Mouse (Mus musculus) stomach, postnatal 0 days (tissue): ENCODE results near the gene Pax9. TPM values are rescaled to one million over a fixed set of nuclear protein-coding genes. Genes with fewer than 3 reads are reported as not detected.
A peak's percentile ranks its signal among the peaks of the same experiment; 100 is the strongest.

Experiments used
- ATAC-seq: fragments of 200-750 bp; cut with Nextera tagmentation; 2 replicates; pipeline ENCODE4 v1.8.0; 2017; ENCODE audit not compliant: low FRiP score, low TSS enrichment
- DNase-seq: peaks from one replicate; pipeline ENCODE4 v3.0.0-alpha.2; 2016; ENCODE audit warnings: low spot score
- H3K27ac ChIP-seq: fragments of 300-500 bp; sonication (generic); replicated peaks from 2 replicates; pipeline ENCODE4 v1.5.1; 2014; ENCODE audit warnings: mild to moderate bottlenecking, control low read depth
- H3K27me3 ChIP-seq: fragments of 300-500 bp; sonication (generic); 2 replicates; pipeline ENCODE4 v1.6.1; 2014; ENCODE audit warnings: low read length; ENCODE audit not compliant: control insufficient read depth, insufficient read depth
- H3K36me3 ChIP-seq: fragments of 300-500 bp; sonication (generic); 2 replicates; pipeline ENCODE4 v1.6.1; 2014; ENCODE audit warnings: low read length, mixed read lengths; ENCODE audit not compliant: control insufficient read depth, insufficient read depth
- H3K4me1 ChIP-seq: fragments of 300-500 bp; sonication (generic); replicated peaks from 2 replicates; pipeline ENCODE4 v1.6.1; 2014; ENCODE audit warnings: antibody characterized with exemption; ENCODE audit not compliant: control insufficient read depth, insufficient read depth
- H3K4me2 ChIP-seq: fragments of 300-500 bp; sonication (generic); replicated peaks from 2 replicates; pipeline ENCODE4 v1.6.1; 2014; ENCODE audit warnings: low read depth, mild to moderate bottlenecking, control low read depth, moderate library complexity
- H3K4me3 ChIP-seq: fragments of 300-500 bp; sonication (generic); 2 replicates; pipeline ENCODE4 v1.5.1; 2014; ENCODE audit warnings: low read depth, low read length, control low read depth
- H3K9ac ChIP-seq: fragments of 300-500 bp; sonication (generic); 2 replicates; pipeline ENCODE4 v1.6.1; 2014; ENCODE audit warnings: mild to moderate bottlenecking, low read length, control low read depth, mixed read lengths
- H3K9me3 ChIP-seq: fragments of 300-500 bp; sonication (generic); 2 replicates; pipeline ENCODE4 v1.6.1; 2016; ENCODE audit warnings: low read length; ENCODE audit not compliant: control insufficient read depth
- CTCF ChIP-seq: IDR thresholded peaks from 2 replicates; pipeline ENCODE4 v1.5.1; 2016; ENCODE audit warnings: antibody characterized with exemption, low read depth, mild to moderate bottlenecking, moderate library complexity
- EP300 ChIP-seq: optimal IDR thresholded peaks from 2 replicates; pipeline ENCODE3; 2016; ENCODE audit warnings: antibody characterized with exemption
- WGBS: fragments of 180-500 bp; shearing (Covaris S2); extraction: QIAGEN DNeasy Blood & Tissue Kit; methylation state at CpG from one replicate; pipeline ENCODE4 v1.1.7; 2014; 5-methylcytosine and 5-hydroxymethylcytosine counted together
- polyA plus RNA-seq: library from polyadenylated mRNA; unstranded; fragments of >200 nt; fragmentation: Nextera tagmentation; extraction: Ambion mirVana; gene quantifications from 2 replicates; pipeline ENCODE4 v1.2.1, GENCODE M21; 2015

Pax9 gene
- polyA plus RNA-seq, 1 experiment from 2014 or later: 1.0 TPM

DNA sequence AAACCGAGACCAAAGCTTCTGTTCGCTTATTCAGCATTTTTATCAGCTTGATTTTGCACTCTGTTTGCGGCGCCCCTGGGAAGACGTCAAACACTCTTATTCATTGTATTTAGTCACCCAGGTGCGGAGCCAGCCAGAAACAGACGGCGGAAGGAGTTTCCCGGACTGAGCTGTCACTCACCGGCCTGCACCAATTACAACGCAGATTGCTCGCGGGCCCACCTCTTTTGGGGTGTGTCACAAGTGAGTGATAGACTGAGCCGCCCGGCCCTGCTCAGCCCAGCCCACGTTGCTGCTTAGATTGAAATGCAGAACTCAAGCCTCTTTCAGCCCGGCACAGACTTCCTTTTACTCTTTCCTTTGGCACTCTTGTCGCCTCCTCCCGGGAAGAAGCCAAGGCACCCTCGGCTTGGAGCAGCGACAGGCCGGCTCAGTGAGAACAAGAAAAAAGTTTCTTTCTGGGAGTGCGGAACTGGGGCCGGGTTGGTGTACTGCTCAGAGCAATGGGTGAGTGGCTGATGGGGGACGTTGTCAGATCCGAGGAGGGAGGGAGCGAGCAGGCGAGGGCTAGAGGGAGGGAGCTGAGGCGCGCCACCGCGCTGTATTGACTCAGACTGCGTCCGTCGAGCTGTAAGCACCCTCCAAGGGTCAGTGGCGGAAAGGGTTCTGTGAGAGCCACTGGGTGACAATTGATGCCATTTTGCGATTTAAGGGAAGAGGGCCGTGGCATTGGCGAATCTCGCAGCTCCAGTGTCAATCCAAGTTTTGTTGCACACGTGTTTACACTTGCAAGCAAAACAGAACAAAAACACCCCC, 4.0 kb downstream of the Pax9 start:
- H3K27me3 ChIP-seq: peaks cover 42% of the 10 kb centered on the region
- H3K4me1 ChIP-seq: no peaks in the 10 kb centered on the region
- under 1% methylated on average over 41 of the region's 41 CpGs for WGBS
- DNase-seq: peak; percentile 92
- no peaks in the 10 kb centered on the region for H3K36me3 ChIP-seq
- ATAC-seq: peak; percentile 98
- H3K9ac ChIP-seq: no peak overlapping the region
- no peaks in the 10 kb centered on the region for H3K9me3 ChIP-seq
- H3K27ac ChIP-seq: peak overlapping the region; percentile 30; the same call in 1 of the 2 replicates
- H3K4me2 ChIP-seq: peak overlapping the region; percentile 56
- TF ChIP-seq EP300: no peak
- TF ChIP-seq CTCF: no peak
- peak overlapping the region; percentile 36 for H3K4me3 ChIP-seq

DNA sequence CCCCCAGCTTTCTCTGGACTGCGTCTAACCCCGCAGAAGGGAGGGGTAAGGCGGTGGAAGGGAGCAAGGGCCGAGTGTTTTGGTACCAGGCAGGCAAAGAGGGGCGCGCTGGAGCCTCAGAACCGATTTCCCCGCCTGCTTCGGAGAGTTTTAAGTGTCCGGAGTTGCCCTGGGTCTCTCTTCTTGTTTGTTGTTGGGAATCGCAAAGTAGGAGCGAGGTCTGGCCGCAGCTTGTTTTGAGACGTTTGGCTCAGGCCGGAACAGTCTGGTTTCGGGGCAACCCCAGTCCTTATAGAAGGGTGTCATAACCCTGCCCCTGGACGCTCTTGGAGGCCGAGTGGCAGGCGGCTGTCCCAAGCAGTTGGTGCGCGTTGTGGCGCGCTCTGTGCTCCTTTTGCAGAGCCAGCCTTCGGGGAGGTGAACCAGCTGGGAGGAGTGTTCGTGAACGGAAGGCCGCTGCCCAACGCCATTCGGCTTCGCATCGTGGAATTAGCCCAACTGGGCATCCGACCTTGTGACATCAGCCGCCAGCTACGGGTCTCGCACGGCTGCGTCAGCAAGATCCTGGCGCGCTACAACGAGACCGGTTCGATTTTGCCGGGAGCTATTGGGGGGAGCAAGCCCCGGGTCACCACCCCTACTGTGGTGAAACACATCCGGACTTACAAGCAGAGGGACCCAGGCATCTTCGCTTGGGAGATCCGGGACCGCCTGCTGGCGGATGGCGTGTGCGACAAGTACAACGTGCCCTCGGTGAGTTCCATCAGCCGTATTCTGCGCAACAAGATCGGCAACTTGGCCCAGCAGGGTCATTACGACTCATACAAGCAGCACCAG, 4.8 kb downstream of the Pax9 start:
- H3K4me1 ChIP-seq: no peaks in the 10 kb centered on the region
- H3K36me3 ChIP-seq: no peaks in the 10 kb centered on the region
- peak; percentile 38 for DNase-seq
- peak overlapping the region; percentile 36 for H3K4me3 ChIP-seq
- under 1% methylated on average over 57 of the region's 57 CpGs for WGBS
- no peak for ATAC-seq
- 0 out of 2 replicates have a peak overlapping the region, but pooled peaks have one; percentile 8 for H3K9ac ChIP-seq
- peaks cover 39% of the 10 kb centered on the region for H3K27me3 ChIP-seq
- TF ChIP-seq EP300 (no peak), CTCF (no peak)
- no peak overlapping the region for H3K27ac ChIP-seq
- H3K4me2 ChIP-seq: peak overlapping the region; percentile 56
- no peaks in the 10 kb centered on the region for H3K9me3 ChIP-seq

DNA sequence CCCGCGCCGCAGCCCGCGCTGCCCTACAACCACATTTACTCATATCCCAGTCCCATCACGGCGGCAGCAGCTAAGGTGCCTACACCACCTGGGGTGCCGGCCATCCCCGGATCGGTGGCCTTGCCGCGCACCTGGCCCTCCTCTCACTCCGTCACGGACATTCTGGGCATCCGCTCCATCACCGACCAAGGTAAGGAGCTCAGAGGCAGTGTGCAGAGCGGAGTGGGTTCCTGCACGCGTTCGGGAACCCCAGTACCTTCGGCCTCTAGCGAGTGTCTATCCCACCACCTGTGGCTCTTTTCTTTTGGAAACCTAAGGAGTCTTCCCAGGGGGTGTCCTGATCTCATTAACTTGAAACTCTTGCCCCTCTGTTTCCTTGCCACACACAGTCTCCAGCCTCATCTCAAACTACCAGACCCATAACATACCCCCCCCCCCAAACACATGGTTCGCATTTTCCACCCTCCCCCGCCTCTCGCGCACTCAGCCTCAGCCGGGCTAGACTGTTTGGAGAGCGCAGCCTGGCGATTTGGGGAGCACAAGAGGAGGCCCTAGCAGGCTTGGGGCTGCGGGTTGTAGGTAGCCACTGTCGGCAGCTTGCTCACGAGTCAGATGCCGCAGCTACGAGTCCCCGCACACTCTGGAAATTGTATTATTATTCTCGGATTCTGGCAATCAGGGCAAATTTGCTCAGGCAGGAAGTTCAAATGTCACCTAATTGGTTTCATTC, 5.6 kb downstream of the Pax9 start:
- DNase-seq (no peak), ATAC-seq (no peak)
- no peaks in the 10 kb centered on the region for H3K4me1 ChIP-seq
- no peaks in the 10 kb centered on the region for H3K9me3 ChIP-seq
- TF ChIP-seq CTCF: no peak
- TF ChIP-seq EP300: no peak
- H3K9ac ChIP-seq: no peak overlapping the region
- WGBS: 1% methylated on average over 36 of the region's 36 CpGs
- H3K4me3 ChIP-seq: peak overlapping the region; percentile 36
- peaks cover 39% of the 10 kb centered on the region for H3K27me3 ChIP-seq
- no peaks in the 10 kb centered on the region for H3K36me3 ChIP-seq
- H3K4me2 ChIP-seq: peak overlapping the region; percentile 56
- H3K27ac ChIP-seq: no peak overlapping the region

DNA sequence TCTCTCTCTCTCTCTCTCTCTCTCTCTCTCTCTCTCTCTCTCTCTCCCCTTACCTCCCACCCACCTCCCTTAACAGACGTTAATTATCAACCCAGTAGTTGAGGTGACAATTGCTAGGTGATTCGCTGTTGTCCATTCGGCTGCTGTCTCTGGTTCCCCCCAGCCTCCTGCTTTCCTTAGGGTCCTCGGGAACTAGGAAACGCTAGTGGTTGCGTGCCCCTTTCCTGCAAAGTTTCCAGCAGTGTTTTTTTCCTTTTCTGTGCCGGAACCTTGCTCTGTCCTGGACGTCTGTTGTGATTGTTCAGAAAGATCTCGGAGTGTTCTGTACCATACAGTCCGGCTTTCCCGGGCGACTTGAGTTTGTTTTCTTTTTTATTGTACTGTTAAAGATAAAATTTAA, 6.2 kb downstream of the Pax9 start:
- Histone ChIP-seq H3K4me3 (peak overlapping the region; percentile 6), H3K9me3 (no peaks in the 10 kb centered on the region), H3K4me1 (no peaks in the 10 kb centered on the region), H3K36me3 (no peaks in the 10 kb centered on the region), H3K4me2 (peak overlapping the region; percentile 56), H3K9ac (no peak overlapping the region), H3K27ac (no peak overlapping the region), H3K27me3 (peaks cover 35% of the 10 kb centered on the region; the same call in 1 of the 2 replicates)
- 7% methylated on average over 12 of the region's 12 CpGs for WGBS
- ATAC-seq: no peak
- TF ChIP-seq EP300: no peak
- TF ChIP-seq CTCF: no peak
- no peak for DNase-seq

DNA sequence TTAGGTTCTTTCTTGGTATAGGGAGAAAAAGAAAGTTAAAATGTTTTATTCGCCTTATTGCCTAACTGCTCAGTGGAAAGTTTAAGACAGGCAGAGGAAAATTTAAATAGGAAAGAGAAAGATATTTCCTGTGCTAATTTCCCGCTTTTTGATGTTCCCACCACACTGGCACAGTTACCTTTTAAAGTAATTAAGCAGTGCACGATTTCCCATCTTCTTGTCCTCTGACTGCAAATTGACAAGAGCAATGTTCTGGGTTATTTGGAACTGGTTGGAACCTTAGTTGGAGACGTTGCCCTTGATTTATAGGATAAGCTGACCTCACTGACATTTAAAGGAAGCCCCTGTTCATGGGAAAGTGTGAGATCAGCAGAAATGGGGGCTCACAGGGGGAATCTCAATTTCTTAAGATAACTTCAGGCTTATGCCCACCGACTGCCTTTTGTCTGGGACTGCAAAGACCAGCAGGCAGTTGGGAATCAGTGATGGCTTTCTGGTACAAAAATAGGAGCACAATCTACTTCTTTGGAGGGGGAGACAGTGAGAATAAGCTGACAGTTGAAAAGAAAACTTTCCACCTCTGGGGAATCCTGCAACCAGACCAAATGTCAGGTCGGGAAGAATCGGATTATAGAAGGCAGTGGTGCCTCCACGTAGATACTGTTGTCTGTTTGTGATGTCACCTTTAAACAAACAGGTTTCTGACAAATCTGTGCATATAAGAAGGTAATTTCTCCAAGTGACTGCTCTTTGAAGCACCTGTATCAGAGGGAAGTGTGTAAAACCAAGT, 6.8 kb downstream of the Pax9 start:
- ATAC-seq (no peak), DNase-seq (no peak)
- Histone ChIP-seq H3K36me3 (no peaks in the 10 kb centered on the region), H3K9ac (no peak overlapping the region), H3K4me1 (no peaks in the 10 kb centered on the region), H3K27me3 (peaks cover 31% of the 10 kb centered on the region; the same call in 1 of the 2 replicates), H3K27ac (no peak overlapping the region), H3K4me2 (no peak overlapping the region), H3K4me3 (peak overlapping the region; percentile 6; the same call in 1 of the 2 replicates), H3K9me3 (no peaks in the 10 kb centered on the region)
- TF ChIP-seq EP300: no peak
- TF ChIP-seq CTCF: no peak
- WGBS: 16% methylated on average over 8 of the region's 8 CpGs
